ENCODE assay signal across 25 mouse cellular contexts in the genomic region with DNA sequence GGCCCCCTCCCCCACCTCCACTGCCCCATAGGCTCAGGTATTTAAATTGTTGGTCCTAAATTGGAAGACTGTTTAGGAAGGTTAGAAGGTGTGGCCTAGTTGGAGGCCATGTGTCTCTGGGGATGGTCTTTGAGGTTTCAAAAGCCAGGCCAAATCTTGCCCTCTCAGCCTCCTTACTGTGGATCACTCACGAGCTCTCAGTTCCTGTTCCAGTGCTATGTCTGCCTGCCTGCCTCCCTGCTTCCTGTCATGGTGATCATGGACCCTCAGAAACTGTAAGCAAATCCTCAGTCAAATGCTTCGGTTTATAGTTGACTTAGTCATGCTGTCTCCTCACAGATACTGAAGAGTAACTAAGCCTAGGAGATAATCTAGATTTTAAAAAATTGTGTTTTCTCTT.
"Had no signal": no experiment of that assay in that cellular context is flagged by ENCODE, and none has a peak within 500 bp of the region (broad histone marks: within the 10 kb centered on the region; RNA-seq: fewer than 3 reads in every experiment).

No protein-coding gene starts in this region.

- ATAC-seq: hindbrain, postnatal 0 days; intestine, embryonic 16.5 days had no signal

- H3K4me1 ChIP-seq: hindbrain, embryonic 13.5 days; hindbrain, embryonic 15.5 days; kidney, embryonic 15.5 days; limb, embryonic 15.5 days had no signal

- H3K4me3 ChIP-seq: gastrocnemius, adult 2 months; heart, adult 2 months; heart, embryonic 13.5 days; heart, embryonic 15.5 days; hindbrain, embryonic 13.5 days; hindbrain, embryonic 15.5 days; kidney, embryonic 15.5 days; limb, embryonic 13.5 days; limb, embryonic 15.5 days had no signal

- DNase-seq: gastrocnemius, adult 2 months; gastrocnemius, postnatal 10 days; gastrocnemius, postnatal 25 days; heart, adult 11 months; heart, adult 2 months; heart, postnatal 14 days; heart, postnatal 36 days; kidney, adult 11 months; kidney, adult 2 months; kidney, adult 9 months; kidney, postnatal 14 days; kidney, postnatal 36 days; layer of hippocampus, adult 9-11 months; layer of hippocampus, postnatal 36 days; left cerebral cortex, postnatal 4 days had no signal

- H3K27ac ChIP-seq: gastrocnemius, adult 2 months; heart, adult 2 months; heart, embryonic 13.5 days; heart, embryonic 15.5 days; hindbrain, embryonic 13.5 days; hindbrain, embryonic 15.5 days; hindbrain, postnatal 0 days; kidney, embryonic 15.5 days; kidney, postnatal 0 days; limb, embryonic 13.5 days; limb, embryonic 15.5 days had no signal
